Mouse (Mus musculus) spleen, adult 2 months (tissue): ENCODE measurements around the gene Mlc1.

Source experiments
- CTCF ChIP-seq: fragments of 200-500 bp; IDR thresholded peaks from 2 replicates; pipeline ENCODE4 v1.5.1; 2011; ENCODE audit warnings: mild to moderate bottlenecking, inconsistent platforms; ENCODE audit not compliant: insufficient read depth, insufficient read length, insufficient replicate concordance; ENCODE audit errors: extremely low read depth
- POLR2A ChIP-seq: fragments of 200-500 bp; IDR thresholded peaks from 2 replicates; pipeline ENCODE4 v1.6.1; 2011; ENCODE audit warnings: low read depth, low read length, inconsistent platforms

DNA sequence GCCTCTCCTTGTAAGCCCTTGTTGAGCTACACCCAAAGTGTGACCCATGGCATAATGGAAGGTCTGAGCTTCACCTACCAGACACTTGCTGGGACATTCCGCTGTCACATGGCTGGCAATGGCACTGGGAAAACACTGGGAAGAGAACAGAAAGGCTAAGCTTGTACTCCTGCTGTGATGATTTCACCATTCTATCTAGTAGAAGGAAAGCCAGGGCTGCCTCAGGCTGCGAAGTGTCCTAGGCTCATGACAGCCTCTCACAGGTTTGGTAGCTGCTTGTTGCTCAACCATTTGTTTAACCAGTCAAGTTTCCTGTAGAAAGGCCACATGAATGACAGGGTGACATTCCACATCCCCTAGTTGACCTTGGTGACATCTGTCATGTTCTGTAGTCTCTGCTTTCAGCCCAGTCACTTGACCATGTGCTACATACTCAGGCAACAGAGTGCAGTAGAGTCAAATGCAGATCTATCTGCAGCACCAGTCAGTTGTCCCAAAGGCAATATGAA lies 14.7 kb downstream of the Mlc1 start:
- TF ChIP-seq POLR2A = no peak
- no peak for TF ChIP-seq CTCF
